Mouse (Mus musculus) testis, adult 2 months (tissue): ENCODE measurements at regions not wholly inside any gene's neighbourhood (a gene's known extent, or its start where the extent isn't known, plus 50 kb on each side); places are given as distances from the start of the nearest gene placed in this dataset.

Experiments used
- H3K27ac ChIP-seq: fragments of 200-500 bp; 2 replicates; pipeline ENCODE4 v1.5.1; 2012; ENCODE audit warnings: low read depth, low read length; ENCODE audit not compliant: control insufficient read depth, insufficient read depth
- H3K27me3 ChIP-seq: fragments of 200-500 bp; 2 replicates; pipeline ENCODE4 v1.6.1; 2012; ENCODE audit warnings: mild to moderate bottlenecking, low read length, moderate library complexity; ENCODE audit not compliant: control insufficient read depth, insufficient read depth
- H3K36me3 ChIP-seq: fragments of 200-500 bp; 2 replicates; pipeline ENCODE4 v1.6.1; 2012; ENCODE audit warnings: mild to moderate bottlenecking, low read length; ENCODE audit not compliant: control insufficient read depth, insufficient read depth
- H3K4me1 ChIP-seq: fragments of 200-500 bp; 2 replicates; pipeline ENCODE4 v1.6.1; 2012; ENCODE audit warnings: low read length; ENCODE audit not compliant: control insufficient read depth, insufficient read depth
- H3K4me3 ChIP-seq: fragments of 200-500 bp; 2 replicates; pipeline ENCODE4 v1.5.1; 2012; ENCODE audit warnings: low read depth, mild to moderate bottlenecking, low read length, moderate library complexity, mixed read lengths; ENCODE audit not compliant: control insufficient read depth
- CTCF ChIP-seq: fragments of 200-500 bp; IDR thresholded peaks from 2 replicates; pipeline ENCODE4 v1.5.1; 2012; ENCODE audit warnings: low read depth, mild to moderate bottlenecking, inconsistent platforms, low read length, moderate library complexity; ENCODE audit not compliant: control insufficient read depth, insufficient read depth, insufficient replicate concordance
- POLR2A ChIP-seq: fragments of 200-500 bp; IDR thresholded peaks from 2 replicates; pipeline ENCODE4 v1.6.1; 2012; ENCODE audit warnings: low read depth, mild to moderate bottlenecking, inconsistent platforms, low read length, moderate library complexity; ENCODE audit not compliant: control insufficient read depth

GRCm38 (mm10) chr11:20463173-20463681 is 79.8 kb upstream of the Sertad2 start:
- H3K4me1 ChIP-seq, result peaks cover 6% of the 10 kb centered on the region
- no peak overlapping the region for H3K27ac ChIP-seq
- H3K36me3 ChIP-seq, result no peaks in the 10 kb centered on the region
- TF ChIP-seq POLR2A, result no peak
- no peak for TF ChIP-seq CTCF
- no peaks in the 10 kb centered on the region for H3K27me3 ChIP-seq
- H3K4me3 ChIP-seq, result no peak overlapping the region

GRCm38 (mm10) chr11:20464564-20464963 is 78.5 kb upstream of the Sertad2 start:
- H3K4me3 ChIP-seq, result no peak overlapping the region
- TF ChIP-seq CTCF (no peak), POLR2A (no peak)
- H3K36me3 ChIP-seq, result no peaks in the 10 kb centered on the region
- H3K4me1 ChIP-seq, result peaks cover 9% of the 10 kb centered on the region
- no peaks in the 10 kb centered on the region for H3K27me3 ChIP-seq
- no peak overlapping the region for H3K27ac ChIP-seq

GRCm38 (mm10) chr11:20466591-20466990 is 76.5 kb upstream of the Sertad2 start:
- Histone ChIP-seq H3K36me3 (no peaks in the 10 kb centered on the region), H3K27ac (no peak overlapping the region), H3K27me3 (no peaks in the 10 kb centered on the region), H3K4me3 (no peak overlapping the region), H3K4me1 (peaks cover 11% of the 10 kb centered on the region)
- TF ChIP-seq CTCF, result no peak
- no peak for TF ChIP-seq POLR2A

GRCm38 (mm10) chr11:20468319-20469018 is 74.6 kb upstream of the Sertad2 start:
- Histone ChIP-seq H3K36me3 (no peaks in the 10 kb centered on the region), H3K27ac (no peak overlapping the region), H3K27me3 (no peaks in the 10 kb centered on the region), H3K4me3 (no peak overlapping the region), H3K4me1 (peaks cover 8% of the 10 kb centered on the region)
- TF ChIP-seq CTCF, result no peak
- TF ChIP-seq POLR2A, result no peak

GRCm38 (mm10) chr11:20469368-20469767 is 73.7 kb upstream of the Sertad2 start:
- H3K4me3 ChIP-seq, result no peak overlapping the region
- TF ChIP-seq CTCF (no peak), POLR2A (no peak)
- peaks cover 5% of the 10 kb centered on the region for H3K4me1 ChIP-seq
- H3K36me3 ChIP-seq, result no peaks in the 10 kb centered on the region
- H3K27me3 ChIP-seq, result no peaks in the 10 kb centered on the region
- H3K27ac ChIP-seq, result no peak overlapping the region

GRCm38 (mm10) chr11:20470396-20470795 is 72.7 kb upstream of the Sertad2 start:
- H3K4me3 ChIP-seq, result no peak overlapping the region
- no peaks in the 10 kb centered on the region for H3K27me3 ChIP-seq
- no peak overlapping the region for H3K27ac ChIP-seq
- H3K4me1 ChIP-seq, result peaks cover 5% of the 10 kb centered on the region
- TF ChIP-seq CTCF, result no peak
- TF ChIP-seq POLR2A, result no peak
- no peaks in the 10 kb centered on the region for H3K36me3 ChIP-seq

- no peak overlapping the region for H3K27ac ChIP-seq
- H3K4me1 ChIP-seq, result peaks cover 8% of the 10 kb centered on the region
- no peaks in the 10 kb centered on the region for H3K27me3 ChIP-seq
- no peak overlapping the region for H3K4me3 ChIP-seq
- H3K36me3 ChIP-seq, result no peaks in the 10 kb centered on the region
- TF ChIP-seq POLR2A (no peak), CTCF (no peak)
Observed at GRCm38 (mm10) chr11:20472336-20472735, 70.7 kb upstream of the Sertad2 start.

GRCm38 (mm10) chr11:20475629-20476028 is 67.4 kb upstream of the Sertad2 start:
- H3K4me1 ChIP-seq, result peaks cover 8% of the 10 kb centered on the region
- no peak overlapping the region for H3K27ac ChIP-seq

More at GRCm38 (mm10) chr11:20475629-20476028, 67.4 kb upstream of the Sertad2 start:
- H3K36me3 ChIP-seq, result no peaks in the 10 kb centered on the region
- TF ChIP-seq POLR2A, result no peak
- no peak for TF ChIP-seq CTCF
- no peaks in the 10 kb centered on the region for H3K27me3 ChIP-seq
- no peak overlapping the region for H3K4me3 ChIP-seq
